Mouse (Mus musculus) lung, postnatal 0 days (tissue): Measurements from ENCODE around the gene Sel1l. TPM values are rescaled to one million over a fixed set of nuclear protein-coding genes. Genes with fewer than 3 reads are reported as not detected.
A peak's percentile ranks its signal among the peaks of the same experiment; 100 is the strongest.
"Not testable (repeated sequence)": the region's sequence is repeated elsewhere in the genome, so short reads cannot be mapped to it uniquely, and the experiment has no call there.

ENCODE experiments used
- ATAC-seq: fragments of 200-750 bp; cut with Nextera tagmentation; 2 replicates; pipeline ENCODE4 v1.8.0; 2017; ENCODE audit warnings: moderate library complexity
- DNase-seq: peaks from one replicate; pipeline ENCODE4 v3.0.0-alpha.2; 2016; ENCODE audit warnings: low spot score
- H3K27ac ChIP-seq: fragments of 300-500 bp; sonication (generic); 2 replicates; pipeline ENCODE4 v1.5.1; 2014; ENCODE audit warnings: antibody characterized with exemption, mild to moderate bottlenecking, low read length, mixed read lengths
- H3K27me3 ChIP-seq: fragments of 300-500 bp; sonication (generic); replicated peaks from 2 replicates; pipeline ENCODE4 v1.6.1; 2014; ENCODE audit warnings: low read length, mixed read lengths; ENCODE audit not compliant: insufficient read depth
- H3K36me3 ChIP-seq: fragments of 300-500 bp; sonication (generic); 2 replicates; pipeline ENCODE4 v1.6.1; 2014; ENCODE audit warnings: low read length, mixed read lengths; ENCODE audit not compliant: insufficient read depth
- H3K4me1 ChIP-seq: fragments of 300-500 bp; sonication (generic); 2 replicates; pipeline ENCODE4 v1.6.1; 2014; ENCODE audit warnings: antibody characterized with exemption, low read depth, low read length, mixed read lengths; ENCODE audit not compliant: insufficient read depth
- H3K4me2 ChIP-seq: fragments of 300-500 bp; sonication (generic); replicated peaks from 2 replicates; pipeline ENCODE4 v1.6.1; 2014; ENCODE audit warnings: low read depth, mild to moderate bottlenecking, low read length, moderate library complexity, mixed read lengths
- H3K4me3 ChIP-seq: fragments of 300-500 bp; sonication (generic); 2 replicates; pipeline ENCODE4 v1.5.1; 2014; ENCODE audit warnings: low read depth, low read length
- H3K9ac ChIP-seq: fragments of 300-500 bp; sonication (generic); replicated peaks from 2 replicates; pipeline ENCODE4 v1.6.1; 2014; ENCODE audit warnings: low read depth, mild to moderate bottlenecking
- H3K9me3 ChIP-seq: fragments of 300-500 bp; sonication (generic); 2 replicates; pipeline ENCODE4 v1.6.1; 2016; ENCODE audit warnings: low read length, mixed read lengths
- CTCF ChIP-seq: IDR thresholded peaks from 2 replicates; pipeline ENCODE4 v1.5.1; 2016; ENCODE audit warnings: antibody characterized with exemption, mild to moderate bottlenecking
- EP300 ChIP-seq: IDR thresholded peaks from 2 replicates; pipeline ENCODE4 v1.6.1; 2016; ENCODE audit warnings: antibody characterized with exemption, mild to moderate bottlenecking, control low read depth
- WGBS: fragments of 180-500 bp; shearing (Covaris S2); extraction: QIAGEN DNeasy Blood & Tissue Kit; methylation state at CpG from one replicate; pipeline ENCODE4 v1.1.7; 2014; 5-methylcytosine and 5-hydroxymethylcytosine counted together
- polyA plus RNA-seq: library from polyadenylated mRNA; unstranded; fragments of >200 nt; fragmentation: Nextera tagmentation; extraction: Ambion mirVana; gene quantifications from 2 replicates; pipeline ENCODE4 v1.2.1, GENCODE M21; 2015

Gene Sel1l
- polyA plus RNA-seq, 1 experiment from 2014 or later: 102 TPM

DNA sequence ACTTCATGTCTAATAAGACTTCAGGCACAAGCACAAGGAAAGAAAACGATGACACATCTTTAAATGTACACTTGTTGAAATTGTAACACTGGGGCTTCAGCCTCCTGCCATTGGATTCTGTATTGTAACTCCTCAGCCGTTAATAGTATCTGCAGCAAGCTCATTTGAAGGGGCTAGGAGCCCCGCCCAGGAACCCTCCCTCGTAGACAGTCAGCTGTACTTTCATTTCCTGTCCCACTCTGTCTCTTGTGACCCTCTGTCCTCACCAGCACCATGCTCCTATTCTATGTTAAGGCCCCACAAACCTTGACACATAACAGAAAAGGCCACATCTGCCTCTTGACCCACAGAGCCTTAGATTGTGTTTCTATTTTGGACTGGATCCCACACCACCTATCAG, 57.1 kb downstream of the Sel1l start:
- ATAC-seq (no peak), DNase-seq (no peak)
- H3K4me2 ChIP-seq: no peak overlapping the region
- H3K27ac ChIP-seq: no peak overlapping the region
- no peak for TF ChIP-seq CTCF
- TF ChIP-seq EP300: no peak
- H3K4me3 ChIP-seq: no peak overlapping the region
- no peaks in the 10 kb centered on the region for H3K9me3 ChIP-seq
- no peaks in the 10 kb centered on the region for H3K36me3 ChIP-seq
- no peaks in the 10 kb centered on the region for H3K4me1 ChIP-seq
- WGBS: 47% methylated on average over 4 of the region's 4 CpGs
- no peaks in the 10 kb centered on the region for H3K27me3 ChIP-seq
- H3K9ac ChIP-seq: no peak overlapping the region

- 53% methylated on average over 6 of the region's 6 CpGs for WGBS
- no peak overlapping the region for H3K4me2 ChIP-seq
Measured at GRCm38 (mm10) chr12:91789801-91790200, 59.2 kb downstream of the Sel1l start.

GRCm38 (mm10) chr12:91788446-91788845, 60.5 kb downstream of the Sel1l start:
- WGBS: 69% methylated on average over 3 of the region's 3 CpGs
- not testable (repeated sequence) for H3K27ac ChIP-seq, H3K9me3 ChIP-seq, H3K4me2 ChIP-seq, H3K9ac ChIP-seq, H3K4me1 ChIP-seq, DNase-seq, H3K27me3 ChIP-seq, ATAC-seq, H3K36me3 ChIP-seq, H3K4me3 ChIP-seq

More at GRCm38 (mm10) chr12:91789801-91790200, 59.2 kb downstream of the Sel1l start:
- ATAC-seq: peak; percentile 63
- DNase-seq: peak; percentile 71
- TF ChIP-seq EP300 (no peak), CTCF (peak; percentile 88)
- no peaks in the 10 kb centered on the region for H3K36me3 ChIP-seq
- H3K27me3 ChIP-seq: no peaks in the 10 kb centered on the region
- H3K9ac ChIP-seq: no peak overlapping the region
- no peaks in the 10 kb centered on the region for H3K9me3 ChIP-seq
- H3K4me3 ChIP-seq: no peak overlapping the region
- no peaks in the 10 kb centered on the region for H3K4me1 ChIP-seq
- H3K27ac ChIP-seq: no peak overlapping the region

GRCm38 (mm10) chr12:91787959-91788437, 61.0 kb downstream of the Sel1l start, which contains the start of gene Ston2:
Ston2 (minus strand) TSS chr12:91788387.
- no peaks in the 10 kb centered on the region for H3K4me1 ChIP-seq
- H3K36me3 ChIP-seq: no peaks in the 10 kb centered on the region
- H3K9me3 ChIP-seq: no peaks in the 10 kb centered on the region
- DNase-seq (no peak), ATAC-seq (no peak)
- TF ChIP-seq EP300 (no peak), CTCF (no peak)
- no peak within 1 kb of the TSS for H3K9ac ChIP-seq
- H3K4me3 ChIP-seq: no peak within 1 kb of the TSS
- no peak within 1 kb of the TSS for H3K4me2 ChIP-seq
- H3K27me3 ChIP-seq: no peaks in the 10 kb centered on the region
- 55% methylated on average over 9 of the region's 9 CpGs for WGBS
- no peak within 1 kb of the TSS for H3K27ac ChIP-seq

DNA sequence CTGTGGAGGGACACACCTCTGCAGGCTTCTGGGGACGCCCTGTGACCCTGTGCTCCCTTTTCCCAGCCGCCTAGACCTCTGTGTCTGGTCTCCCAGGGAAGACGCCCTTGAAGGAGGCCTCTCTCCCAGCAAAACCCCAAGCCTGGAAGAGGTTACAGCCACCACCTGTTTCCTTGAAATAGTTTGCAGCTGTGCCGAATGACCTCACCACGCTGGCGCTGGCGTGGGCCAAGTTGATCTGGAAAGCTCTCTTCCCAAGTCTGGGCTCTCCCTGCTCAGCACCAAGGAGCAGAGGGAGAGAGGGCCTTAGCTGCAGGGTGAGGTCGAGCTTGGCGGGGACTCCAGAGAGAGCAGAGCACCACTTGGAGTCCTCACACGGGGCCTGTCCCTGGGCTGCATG, 62.6 kb downstream of the Sel1l start:
- no peak for TF ChIP-seq CTCF
- TF ChIP-seq EP300: no peak
- ATAC-seq: peak; percentile 60; the same call in 1 of the 2 replicates
- 22% methylated on average over 10 of the region's 10 CpGs for WGBS
- Histone ChIP-seq H3K9ac (no peak overlapping the region), H3K4me2 (no peak overlapping the region), H3K36me3 (no peaks in the 10 kb centered on the region), H3K27me3 (no peaks in the 10 kb centered on the region), H3K4me1 (no peaks in the 10 kb centered on the region), H3K9me3 (no peaks in the 10 kb centered on the region), H3K27ac (no peak overlapping the region), H3K4me3 (no peak overlapping the region)
- peak; percentile 25 for DNase-seq

DNA sequence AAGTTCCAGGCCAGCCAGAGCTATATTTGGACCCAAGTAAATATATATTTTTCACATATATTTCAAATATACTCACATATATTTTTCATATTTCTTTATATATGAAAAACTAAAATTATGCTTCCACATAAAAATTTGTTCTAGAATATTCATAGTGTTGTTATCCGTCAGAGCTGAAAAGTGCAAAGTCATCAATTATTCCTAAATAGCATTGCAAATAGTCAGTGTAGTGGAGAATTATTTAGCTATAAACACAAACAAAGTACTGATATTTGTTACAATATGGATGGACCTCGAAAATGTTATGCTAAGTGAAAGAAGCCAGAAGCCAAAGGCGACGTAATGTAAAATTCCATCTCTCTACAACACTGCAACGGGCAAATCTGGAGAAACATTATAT, 67.5 kb downstream of the Sel1l start:
- no peaks in the 10 kb centered on the region for H3K9me3 ChIP-seq
- TF ChIP-seq EP300 (no peak), CTCF (no peak)
- DNase-seq: no peak
- H3K4me1 ChIP-seq: peaks cover 4% of the 10 kb centered on the region; the same call in 1 of the 2 replicates
- ATAC-seq: no peak
- H3K36me3 ChIP-seq: no peaks in the 10 kb centered on the region
- WGBS: 86% methylated on average over 5 of the region's 5 CpGs
- H3K4me2 ChIP-seq: no peak overlapping the region
- H3K9ac ChIP-seq: no peak overlapping the region
- H3K27ac ChIP-seq: no peak overlapping the region
- no peak overlapping the region for H3K4me3 ChIP-seq
- H3K27me3 ChIP-seq: no peaks in the 10 kb centered on the region

GRCm38 (mm10) chr12:91780531-91780930, 68.4 kb downstream of the Sel1l start:
- Histone ChIP-seq H3K4me2 (no peak overlapping the region), H3K36me3 (no peaks in the 10 kb centered on the region), H3K4me1 (peaks cover 4% of the 10 kb centered on the region; the same call in 1 of the 2 replicates), H3K9me3 (no peaks in the 10 kb centered on the region), H3K27me3 (no peaks in the 10 kb centered on the region), H3K9ac (no peak overlapping the region), H3K4me3 (no peak overlapping the region), H3K27ac (no peak overlapping the region)
- 89% methylated on average over 3 of the region's 3 CpGs for WGBS
- TF ChIP-seq EP300 (no peak), CTCF (no peak)
- ATAC-seq (no peak), DNase-seq (no peak)
